Mouse (Mus musculus): ENCODE measurements around the gene Atp4b.

GRCm38 (mm10) chr8:13430866-13431265 is 34.2 kb upstream of the Atp4b start:
- TF ChIP-seq CTCF (IDR thresholded peaks at IDR 0.05; ENCODE audit: low read depth, low read length) (no peak), TAL1 (conservative IDR thresholded peaks at IDR 0.05; ENCODE audit: low read depth, low read length) (no peak), GATA1 (IDR thresholded peaks at IDR 0.05; ENCODE audit: borderline replicate concordance, low read length) (no peak), GATA2 (IDR thresholded peaks at IDR 0.05; ENCODE audit: borderline replicate concordance, low read depth, low read length) (no peak), POLR2AphosphoS5 (IDR thresholded peaks at IDR 0.05; ENCODE audit: insufficient replicate concordance, low read depth, low read length) (no peak)

All from G1E (cell line).